Mouse (Mus musculus): ENCODE data around the gene Pkdrej. TPM values are rescaled to one million over a fixed set of nuclear protein-coding genes. Genes with fewer than 3 reads are reported as not detected.
A peak's percentile ranks its signal among the peaks of the same experiment; 100 is the strongest.
"Not testable (repeated sequence)": the region's sequence is repeated elsewhere in the genome, so short reads cannot be mapped to it uniquely, and the experiment has no call there.

Gene Pkdrej
- polyA plus RNA-seq, 1 experiment: 0.05 TPM

DNA sequence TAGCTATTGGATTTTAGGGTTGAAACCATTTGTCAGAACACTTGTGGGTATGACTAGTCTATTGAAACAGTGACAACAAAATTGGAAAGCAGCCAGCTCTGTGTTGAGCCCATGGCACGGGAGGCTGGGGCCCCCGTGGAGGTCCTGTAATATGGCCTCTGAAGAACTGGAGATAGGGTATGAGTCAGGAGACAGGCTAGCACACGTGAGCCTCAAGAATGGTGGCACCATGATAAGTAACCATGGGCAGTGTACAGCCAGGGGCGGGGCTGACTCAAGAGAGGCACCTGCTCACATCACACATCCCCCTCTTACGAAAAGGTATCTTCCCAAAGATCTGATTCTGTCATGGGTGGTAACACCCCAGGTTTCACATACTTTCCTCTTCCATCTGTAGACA lies 34.8 kb downstream of the Pkdrej start:
- H3K27me3 ChIP-seq (ENCODE audit: control insufficient read depth, insufficient read depth, low read length): no peaks in the 10 kb centered on the region
- no peak overlapping the region for H3K27ac ChIP-seq (ENCODE audit: insufficient read depth, low read depth, low read length)
- H3K36me3 ChIP-seq (ENCODE audit: control insufficient read depth, insufficient read depth, low read length): peaks cover 24% of the 10 kb centered on the region
- TF ChIP-seq POLR2A (IDR thresholded peaks at IDR 0.05; ENCODE audit: low read depth, low read length) (no peak), CTCF (IDR thresholded peaks at IDR 0.05; ENCODE audit: extremely low read depth, insufficient read length, insufficient replicate concordance, low read depth, low read length) (no peak)
- WGBS: 56% methylated on average over 5 of the region's 5 CpGs
- H3K4me1 ChIP-seq (ENCODE audit: control insufficient read depth, insufficient read depth, insufficient read length, low read length): peaks cover 3% of the 10 kb centered on the region; the same call in 1 of the 2 replicates
- no peak overlapping the region for H3K4me3 ChIP-seq (ENCODE audit: low read depth, low read length)

- no peak overlapping the region for H3K27ac ChIP-seq (ENCODE audit: insufficient read depth, low read depth, low read length)
- H3K4me1 ChIP-seq (ENCODE audit: control insufficient read depth, insufficient read depth, insufficient read length, low read length): no peaks in the 10 kb centered on the region
- H3K27me3 ChIP-seq (ENCODE audit: control insufficient read depth, insufficient read depth, low read length): no peaks in the 10 kb centered on the region
- 88% methylated on average over 3 of the region's 3 CpGs for WGBS
- no peak overlapping the region for H3K4me3 ChIP-seq (ENCODE audit: low read depth, low read length)
- TF ChIP-seq CTCF (IDR thresholded peaks at IDR 0.05; ENCODE audit: extremely low read depth, insufficient read length, insufficient replicate concordance, low read depth, low read length) (no peak), POLR2A (IDR thresholded peaks at IDR 0.05; ENCODE audit: low read depth, low read length) (no peak)
- H3K36me3 ChIP-seq (ENCODE audit: control insufficient read depth, insufficient read depth, low read length): peaks cover 17% of the 10 kb centered on the region
Observed at GRCm38 (mm10) chr15:85784341-85784740, 37.2 kb downstream of the Pkdrej start.

- H3K4me3 ChIP-seq (ENCODE audit: low read depth, low read length): no peak overlapping the region
- no peaks in the 10 kb centered on the region for H3K27me3 ChIP-seq (ENCODE audit: control insufficient read depth, insufficient read depth, low read length)
- peaks cover 12% of the 10 kb centered on the region for H3K36me3 ChIP-seq (ENCODE audit: control insufficient read depth, insufficient read depth, low read length)
- no peaks in the 10 kb centered on the region for H3K4me1 ChIP-seq (ENCODE audit: control insufficient read depth, insufficient read depth, insufficient read length, low read length)
- TF ChIP-seq POLR2A (IDR thresholded peaks at IDR 0.05; ENCODE audit: low read depth, low read length) (no peak), CTCF (IDR thresholded peaks at IDR 0.05; ENCODE audit: extremely low read depth, insufficient read length, insufficient replicate concordance, low read depth, low read length) (no peak)
- H3K27ac ChIP-seq (ENCODE audit: insufficient read depth, low read depth, low read length): no peak overlapping the region
- 94% methylated on average over 4 of the region's 4 CpGs for WGBS
Observed at GRCm38 (mm10) chr15:85783146-85783545, 38.4 kb downstream of the Pkdrej start.

GRCm38 (mm10) chr15:85778891-85779290 lies 42.6 kb downstream of the Pkdrej start:
- not testable (repeated sequence) for H3K27me3 ChIP-seq (ENCODE audit: control insufficient read depth, insufficient read depth, low read length); H3K27ac ChIP-seq (ENCODE audit: insufficient read depth, low read depth, low read length); H3K4me3 ChIP-seq (ENCODE audit: low read depth, low read length); H3K36me3 ChIP-seq (ENCODE audit: control insufficient read depth, insufficient read depth, low read length)
- WGBS: 78% methylated on average over 6 of the region's 6 CpGs
- peaks cover 22% of the 10 kb centered on the region for H3K4me1 ChIP-seq (ENCODE audit: control insufficient read depth, insufficient read depth, insufficient read length, low read length)

GRCm38 (mm10) chr15:85776771-85777170 lies 44.8 kb downstream of the Pkdrej start:
- H3K27ac ChIP-seq (ENCODE audit: insufficient read depth, low read depth, low read length): no peak overlapping the region

GRCm38 (mm10) chr15:85776241-85776640 lies 45.3 kb downstream of the Pkdrej start:
- Histone ChIP-seq H3K4me3 (ENCODE audit: low read depth, low read length) (no peak overlapping the region), H3K4me1 (ENCODE audit: control insufficient read depth, insufficient read depth, insufficient read length, low read length) (peaks cover 39% of the 10 kb centered on the region), H3K27ac (ENCODE audit: insufficient read depth, low read depth, low read length) (no peak overlapping the region), H3K36me3 (ENCODE audit: control insufficient read depth, insufficient read depth, low read length) (0 out of 2 replicates have a peak, but pooled peaks cover 1% of the 10 kb centered on the region), H3K27me3 (ENCODE audit: control insufficient read depth, insufficient read depth, low read length) (no peaks in the 10 kb centered on the region)
- TF ChIP-seq CTCF (IDR thresholded peaks at IDR 0.05; ENCODE audit: extremely low read depth, insufficient read length, insufficient replicate concordance, low read depth, low read length) (no peak), POLR2A (IDR thresholded peaks at IDR 0.05; ENCODE audit: low read depth, low read length) (no peak)
- WGBS: 87% methylated on average over 2 of the region's 2 CpGs

More at GRCm38 (mm10) chr15:85776771-85777170, 44.8 kb downstream of the Pkdrej start:
- TF ChIP-seq CTCF (IDR thresholded peaks at IDR 0.05; ENCODE audit: extremely low read depth, insufficient read length, insufficient replicate concordance, low read depth, low read length): no peak
- no peak for TF ChIP-seq POLR2A (IDR thresholded peaks at IDR 0.05; ENCODE audit: low read depth, low read length)
- H3K4me3 ChIP-seq (ENCODE audit: low read depth, low read length): no peak overlapping the region
- 0 out of 2 replicates have a peak, but pooled peaks cover 1% of the 10 kb centered on the region for H3K36me3 ChIP-seq (ENCODE audit: control insufficient read depth, insufficient read depth, low read length)
- no peaks in the 10 kb centered on the region for H3K27me3 ChIP-seq (ENCODE audit: control insufficient read depth, insufficient read depth, low read length)
- 23% methylated on average over 5 of the region's 5 CpGs for WGBS
- H3K4me1 ChIP-seq (ENCODE audit: control insufficient read depth, insufficient read depth, insufficient read length, low read length): peaks cover 33% of the 10 kb centered on the region

GRCm38 (mm10) chr15:85775001-85775400 lies 46.5 kb downstream of the Pkdrej start:
- TF ChIP-seq POLR2A (IDR thresholded peaks at IDR 0.05; ENCODE audit: low read depth, low read length): no peak
- no peak for TF ChIP-seq CTCF (IDR thresholded peaks at IDR 0.05; ENCODE audit: extremely low read depth, insufficient read length, insufficient replicate concordance, low read depth, low read length)
- 33% methylated on average over 7 of the region's 7 CpGs for WGBS
- Histone ChIP-seq H3K4me1 (ENCODE audit: control insufficient read depth, insufficient read depth, insufficient read length, low read length) (peaks cover 49% of the 10 kb centered on the region), H3K27ac (ENCODE audit: insufficient read depth, low read depth, low read length) (peak overlapping the region; percentile 71), H3K36me3 (ENCODE audit: control insufficient read depth, insufficient read depth, low read length) (0 out of 2 replicates have a peak, but pooled peaks cover 1% of the 10 kb centered on the region), H3K27me3 (ENCODE audit: control insufficient read depth, insufficient read depth, low read length) (no peaks in the 10 kb centered on the region), H3K4me3 (ENCODE audit: low read depth, low read length) (no peak overlapping the region)

- Histone ChIP-seq H3K27me3 (ENCODE audit: control insufficient read depth, insufficient read depth, low read length) (no peaks in the 10 kb centered on the region), H3K4me3 (ENCODE audit: low read depth, low read length) (peak overlapping the region; percentile 20; the same call in 1 of the 2 replicates), H3K27ac (ENCODE audit: insufficient read depth, low read depth, low read length) (peak overlapping the region; percentile 71), H3K4me1 (ENCODE audit: control insufficient read depth, insufficient read depth, insufficient read length, low read length) (peaks cover 55% of the 10 kb centered on the region), H3K36me3 (ENCODE audit: control insufficient read depth, insufficient read depth, low read length) (no peaks in the 10 kb centered on the region)
- 31% methylated on average over 9 of the region's 9 CpGs for WGBS
- TF ChIP-seq CTCF (IDR thresholded peaks at IDR 0.05; ENCODE audit: extremely low read depth, insufficient read length, insufficient replicate concordance, low read depth, low read length) (no peak), POLR2A (IDR thresholded peaks at IDR 0.05; ENCODE audit: low read depth, low read length) (no peak)
Observed at GRCm38 (mm10) chr15:85774419-85774818, 47.1 kb downstream of the Pkdrej start.

All from small intestine, adult 2 months (tissue).